ENCODE assay signal across 9 mouse cellular contexts in the genomic region with DNA sequence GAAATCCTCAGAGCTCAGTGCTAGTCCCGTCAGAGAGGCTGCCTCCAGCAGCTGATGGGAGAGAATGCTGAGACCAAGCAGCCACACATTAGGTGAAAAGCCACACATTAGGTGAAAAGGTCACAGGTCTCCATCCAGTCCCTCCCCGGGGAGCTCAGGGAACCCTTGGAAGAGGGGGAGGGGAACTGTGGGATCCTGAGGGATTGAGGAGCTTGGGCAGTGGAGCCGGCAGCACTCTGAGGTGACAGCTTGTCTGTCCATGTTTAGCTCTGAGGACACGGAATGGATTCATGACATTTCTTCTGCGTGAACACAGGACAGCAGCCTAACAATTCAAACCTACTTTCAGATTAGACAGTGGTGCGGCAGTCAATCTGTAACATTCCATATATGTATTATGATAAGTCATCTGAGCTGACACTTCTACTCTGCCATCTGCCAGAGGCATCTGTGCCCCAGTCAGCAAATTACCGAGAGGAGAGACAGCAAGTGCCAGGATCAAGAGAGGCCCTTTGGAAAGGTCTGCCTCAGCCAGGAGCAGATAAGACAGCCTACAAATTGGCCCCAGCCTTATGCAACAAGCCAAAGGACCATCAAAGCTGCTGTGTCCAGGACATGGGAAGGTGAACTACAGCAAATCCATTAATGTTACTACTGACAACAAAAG. TPM values are rescaled to one million over a fixed set of nuclear protein-coding genes. Genes with fewer than 3 reads are reported as not detected.
DNase-seq lines count a peak whose midpoint lies in the region; ATAC-seq and TF ChIP-seq lines count a peak whose summit lies in the region.
"Had no signal": no experiment of that assay in that cellular context is flagged by ENCODE, and none has a peak within 500 bp of the region (broad histone marks: within the 10 kb centered on the region; RNA-seq: fewer than 3 reads in every experiment).

No protein-coding gene starts in this region.

- no peak overlapping the region for H3K9ac ChIP-seq in heart, adult 2 months (ENCODE audit: low read depth, low read length)
- H3K9ac ChIP-seq in hindbrain, postnatal 0 days (replicated peaks; ENCODE audit: low read length): no peak overlapping the region
- no peak overlapping the region for H3K9ac ChIP-seq in lung, postnatal 0 days (replicated peaks; ENCODE audit: low read depth)
- H3K9ac ChIP-seq: liver, embryonic 15.5 days had no signal

- ATAC-seq in hindbrain, postnatal 0 days: 0 out of 2 replicates have a peak, but pooled peaks have one; percentile 21
- no peak for ATAC-seq in lung, postnatal 0 days

- peaks cover 4% of the 10 kb centered on the region for H3K4me1 ChIP-seq in heart, adult 2 months (ENCODE audit: control insufficient read depth, insufficient read depth, low read length)
- H3K4me1 ChIP-seq in cerebellum, adult 2 months (ENCODE audit: control insufficient read depth, insufficient read depth, low read length): peaks cover 66% of the 10 kb centered on the region
- H3K4me1 ChIP-seq in hindbrain, postnatal 0 days (ENCODE audit: insufficient read depth, low read length): peaks cover 8% of the 10 kb centered on the region; the same call in 1 of the 2 replicates
- H3K4me1 ChIP-seq in lung, postnatal 0 days (ENCODE audit: insufficient read depth, low read depth, low read length): no peaks in the 10 kb centered on the region

- intact Hi-C loops in heart, adult 2 months (cut with DNase I): loop anchor here (1.0 to 5.0 kb wide), 3 partner anchors 39 to 69 kb away; no protein-coding TSS in a partner anchor
- intact Hi-C loops in heart, postnatal 14 days (cut with DNase I): loop anchor here (2.0 to 5.0 kb wide), 2 partner anchors 39 to 71 kb away; no protein-coding TSS in a partner anchor

- TF ChIP-seq POLR2A in heart, adult 2 months (IDR thresholded peaks at IDR 0.05; ENCODE audit: insufficient read depth, low read depth, low read length): no peak
- no peak for TF ChIP-seq POLR2A in cerebellum, adult 2 months (IDR thresholded peaks at IDR 0.05; ENCODE audit: borderline replicate concordance, insufficient read depth, low read length)

- no peak overlapping the region for H3K4me3 ChIP-seq in heart, adult 2 months
- no peak overlapping the region for H3K4me3 ChIP-seq in cerebellum, adult 2 months (replicated peaks; ENCODE audit: insufficient read depth, low read depth, low read length)
- H3K4me3 ChIP-seq in hindbrain, postnatal 0 days (ENCODE audit: low read length): no peak overlapping the region
- no peak overlapping the region for H3K4me3 ChIP-seq in lung, postnatal 0 days (ENCODE audit: low read depth, low read length)
- H3K4me3 ChIP-seq: liver, embryonic 15.5 days had no signal

- DNase-seq in heart, adult 2 months: peak in 1 of 2 experiments; percentile 60
- no peak for DNase-seq in heart, postnatal 14 days
- peak; percentile 53 for DNase-seq in MN1 (ENCODE audit: low spot score)
- peak; percentile 79 to 90 for DNase-seq in cerebellum, adult 2 months
- DNase-seq in hindbrain, postnatal 0 days (ENCODE audit: low spot score): peak; percentile 53
- no peak for DNase-seq in spleen, postnatal 4 days (ENCODE audit: low spot score in 2 of 2)
- DNase-seq in thymus, postnatal 0 days (ENCODE audit: low spot score): no peak
- DNase-seq in lung, postnatal 0 days (ENCODE audit: low spot score): no peak

- WGBS in heart, adult 2 months: 46% methylated on average over 7 of the region's 7 CpGs
- WGBS in cerebellum, adult 2 months: 13% methylated on average over 7 of the region's 7 CpGs
- WGBS in hindbrain, postnatal 0 days: 39% methylated on average over 7 of the region's 7 CpGs
- 53% methylated on average over 7 of the region's 7 CpGs for WGBS in lung, postnatal 0 days

- no peaks in the 10 kb centered on the region for H3K36me3 ChIP-seq in heart, adult 2 months (ENCODE audit: control insufficient read depth, insufficient read depth, low read length)
- peaks cover 9% of the 10 kb centered on the region; the same call in 1 of the 2 replicates for H3K36me3 ChIP-seq in hindbrain, postnatal 0 days (ENCODE audit: insufficient read depth, low read length)
- no peaks in the 10 kb centered on the region for H3K36me3 ChIP-seq in lung, postnatal 0 days (ENCODE audit: insufficient read depth, low read length)

- H3K27ac ChIP-seq in heart, adult 2 months: peak overlapping the region; percentile 65
- peak overlapping the region; percentile 93 for H3K27ac ChIP-seq in cerebellum, adult 2 months (ENCODE audit: insufficient read depth, low read length)
- peak overlapping the region; percentile 56; the same call in 1 of the 2 replicates for H3K27ac ChIP-seq in hindbrain, postnatal 0 days
- H3K27ac ChIP-seq in lung, postnatal 0 days (ENCODE audit: low read length): no peak overlapping the region
- H3K27ac ChIP-seq: liver, embryonic 15.5 days had no signal

- H3K27me3 ChIP-seq in heart, adult 2 months (ENCODE audit: control insufficient read depth, insufficient read depth, low read length): no peaks in the 10 kb centered on the region
- H3K27me3 ChIP-seq in cerebellum, adult 2 months (ENCODE audit: control insufficient read depth, insufficient read depth, low read length): no peaks in the 10 kb centered on the region
- no peaks in the 10 kb centered on the region for H3K27me3 ChIP-seq in hindbrain, postnatal 0 days (ENCODE audit: insufficient read depth, low read length)
- H3K27me3 ChIP-seq in lung, postnatal 0 days (replicated peaks; ENCODE audit: insufficient read depth, low read length): no peaks in the 10 kb centered on the region
- H3K27me3 ChIP-seq: liver, embryonic 15.5 days had no signal

- H3K9me3 ChIP-seq in hindbrain, postnatal 0 days (ENCODE audit: low read length): no peaks in the 10 kb centered on the region
- H3K9me3 ChIP-seq in lung, postnatal 0 days (ENCODE audit: low read length): no peaks in the 10 kb centered on the region
- H3K9me3 ChIP-seq: liver, embryonic 15.5 days had no signal

- peak; percentile 55; the same call in 1 of the 2 replicates for TF ChIP-seq EP300 in heart, adult 2 months (IDR thresholded peaks at IDR 0.05; ENCODE audit: insufficient read depth, low read depth, low read length)
- no peak for TF ChIP-seq EP300 in lung, postnatal 0 days (IDR thresholded peaks at IDR 0.05)

- 0 out of 2 replicates have a peak, but pooled peaks cover 1% of the 10 kb centered on the region for H3K79me2 ChIP-seq in heart, adult 2 months (replicated peaks; ENCODE audit: control insufficient read depth, insufficient read depth, low read length)

- H3K4me2 ChIP-seq in hindbrain, postnatal 0 days (ENCODE audit: low read depth, low read length): no peak overlapping the region
- H3K4me2 ChIP-seq in lung, postnatal 0 days (replicated peaks; ENCODE audit: low read depth, low read length): no peak overlapping the region
- H3K4me2 ChIP-seq: liver, embryonic 15.5 days had no signal

- TF ChIP-seq CTCF in heart, adult 2 months (IDR thresholded peaks at IDR 0.05): no peak
- no peak for TF ChIP-seq CTCF in cerebellum, adult 2 months (IDR thresholded peaks at IDR 0.05; ENCODE audit: borderline replicate concordance, insufficient read depth, low read depth, low read length)
- no peak for TF ChIP-seq CTCF in hindbrain, postnatal 0 days (IDR thresholded peaks at IDR 0.05; ENCODE audit: low read depth)
- no peak for TF ChIP-seq CTCF in lung, postnatal 0 days (IDR thresholded peaks at IDR 0.05)

RNA-seq across cellular contexts. Expression of a gene that starts 28.9 kb away (rescaled TPM):
- total RNA-seq in heart, adult 2 months (2021): 100 to 1,000 TPM; 209 to 232 TPM
- 286 and 366 TPM in 2 replicates for polyA plus RNA-seq in heart, adult 2 months (2012; rRNA removed)
- total RNA-seq in heart, postnatal 14 days (2021): 100 to 1,000 TPM; 246 to 265 TPM
- polyA plus RNA-seq in cerebellum, adult 2 months (2012; rRNA removed): 246 and 256 TPM in 2 replicates
- total RNA-seq in hindbrain, postnatal 0 days (2014; rRNA removed): 123 and 158 TPM in 2 replicates
- 115 and 117 TPM in 2 replicates for polyA plus RNA-seq in hindbrain, postnatal 0 days (2015; fragmentation: Nextera tagmentation; extraction: Ambion mirVana)
- 139 and 152 TPM in 2 replicates for polyA plus RNA-seq in thymus, postnatal 0 days (2015; fragmentation: Nextera tagmentation; extraction: Ambion mirVana)
- 119 and 129 TPM in 2 replicates for polyA plus RNA-seq in lung, postnatal 0 days (2015; fragmentation: Nextera tagmentation; extraction: Ambion mirVana)

Comparison
In these comparisons a context has a peak if more than half of its experiments do, and no peak if none do; other contexts are left out.
1. DNase-seq: peak in MN1 (single experiment), cerebellum, adult 2 months (2 of 2) and hindbrain, postnatal 0 days (single experiment); none in heart, postnatal 14 days (0 of 2), spleen, postnatal 4 days (0 of 2), thymus, postnatal 0 days (single experiment) and lung, postnatal 0 days (single experiment).